ENCODE assay signal across 11 mouse cellular contexts in genomic region chr16:48620510-48620909, GRCm38 (mm10).
"Had no signal": no experiment of that assay in that cellular context is flagged by ENCODE, and none has a peak within 500 bp of the region (broad histone marks: within the 10 kb centered on the region; RNA-seq: fewer than 3 reads in every experiment).

No protein-coding gene starts in this region.

- H3K36me3 ChIP-seq: midbrain, embryonic 13.5 days; neural tube, embryonic 12.5 days had no signal

- H3K27me3 ChIP-seq: midbrain, embryonic 13.5 days; neural tube, embryonic 12.5 days had no signal

- H3K9ac ChIP-seq: liver, embryonic 14.5 days; midbrain, embryonic 13.5 days; neural tube, embryonic 12.5 days had no signal

- DNase-seq: kidney, adult 11 months; kidney, postnatal 10 days; kidney, postnatal 4 days; left cerebral cortex, postnatal 4 days; lung, adult 18-20 months; thymus, adult 18-20 months; thymus, postnatal 14 days had no signal

- H3K4me3 ChIP-seq: midbrain, embryonic 13.5 days; neural tube, embryonic 12.5 days had no signal

- H3K4me2 ChIP-seq: midbrain, embryonic 13.5 days; neural tube, embryonic 12.5 days had no signal

- H3K9me3 ChIP-seq: midbrain, embryonic 13.5 days; neural tube, embryonic 12.5 days had no signal

- H3K4me1 ChIP-seq: midbrain, embryonic 13.5 days; neural tube, embryonic 12.5 days had no signal

- ATAC-seq: midbrain, embryonic 13.5 days had no signal

- H3K27ac ChIP-seq: liver, embryonic 14.5 days; midbrain, embryonic 13.5 days; neural tube, embryonic 12.5 days; stomach, postnatal 0 days had no signal
